Mouse (Mus musculus): ENCODE data around the gene Klrc1. TPM values are rescaled to one million over a fixed set of nuclear protein-coding genes. Genes with fewer than 3 reads are reported as not detected.

Klrc1 gene
- 1.1 to 4.0 TPM (median 2.2 TPM) in 4 replicates for total RNA-seq (2023; ENCODE audit: inconsistent age)

DNA sequence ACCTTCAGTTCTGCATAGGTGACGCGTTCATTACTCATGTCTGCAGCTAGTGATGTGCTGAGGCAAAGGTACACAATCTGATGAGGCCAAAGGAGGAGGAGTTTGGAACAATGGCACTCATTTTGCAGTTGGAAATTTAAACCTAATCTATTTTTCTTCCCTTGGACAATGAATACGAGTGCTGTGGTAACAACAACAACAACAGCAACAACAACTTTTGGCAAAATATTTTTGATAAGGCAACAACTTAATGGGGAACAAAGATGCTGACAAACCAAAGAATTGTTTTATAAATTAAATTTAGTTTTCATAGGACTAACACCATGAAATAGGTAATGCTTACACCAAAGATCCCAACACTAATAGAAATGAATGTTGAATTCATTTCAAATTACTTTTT lies at the start of gene Klrc1:
TSS of gene Klrc1 (minus strand) at position 101 of the 400 bp plus-strand sequence.

GRCm38 (mm10) chr6:129717032-129717431 lies 38.3 kb upstream of the Klrc1 start, which contains the start of gene Klri1:
Gene Klri1 (minus strand): TSS chr6:129717132.

DNA sequence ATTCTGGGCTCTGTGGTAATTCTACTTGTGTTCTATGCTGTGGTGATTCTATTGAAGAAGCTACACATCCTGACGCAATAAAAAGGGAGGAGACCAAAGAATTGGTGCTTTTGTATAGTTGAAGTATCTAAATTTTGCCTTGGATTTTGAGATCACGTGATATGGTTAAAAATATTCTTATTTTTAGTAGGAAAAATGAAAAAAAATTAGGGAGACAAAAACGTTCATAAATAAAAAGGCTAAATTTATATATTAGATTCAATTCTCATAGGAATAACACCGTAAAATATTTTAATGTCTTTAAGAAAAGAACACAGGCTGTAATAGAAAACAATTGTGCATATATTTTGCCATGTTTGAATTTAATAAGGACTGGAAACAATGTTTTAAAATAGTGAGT lies 18.2 kb downstream of the Klrc1 start, which contains the start of gene Klrc2:
TSS of gene Klrc2 (minus strand) at position 101 of the 400 bp plus-strand sequence.

DNA sequence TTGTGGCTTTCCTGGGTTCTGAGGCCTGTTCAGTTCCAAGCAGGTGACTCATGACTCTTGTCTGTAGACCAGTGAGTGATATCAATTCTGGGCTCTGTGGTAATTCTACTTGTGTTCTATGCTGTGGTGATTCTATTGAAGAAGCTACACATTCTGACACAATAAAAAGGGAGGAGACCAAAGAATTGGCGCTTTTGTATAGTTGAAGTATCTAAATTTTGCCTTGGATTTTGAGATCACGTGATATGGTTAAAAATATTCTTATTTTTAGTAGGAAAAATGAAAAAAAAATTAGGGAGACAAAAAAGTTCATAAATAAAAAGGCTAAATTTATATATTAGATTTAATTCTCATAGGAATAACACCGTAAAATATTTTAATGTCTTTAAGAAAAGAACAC lies 35.5 kb downstream of the Klrc1 start, which contains the start of gene Klrc3:
TSS of gene Klrc3 (minus strand) at position 101 of the 400 bp plus-strand sequence.

DNA sequence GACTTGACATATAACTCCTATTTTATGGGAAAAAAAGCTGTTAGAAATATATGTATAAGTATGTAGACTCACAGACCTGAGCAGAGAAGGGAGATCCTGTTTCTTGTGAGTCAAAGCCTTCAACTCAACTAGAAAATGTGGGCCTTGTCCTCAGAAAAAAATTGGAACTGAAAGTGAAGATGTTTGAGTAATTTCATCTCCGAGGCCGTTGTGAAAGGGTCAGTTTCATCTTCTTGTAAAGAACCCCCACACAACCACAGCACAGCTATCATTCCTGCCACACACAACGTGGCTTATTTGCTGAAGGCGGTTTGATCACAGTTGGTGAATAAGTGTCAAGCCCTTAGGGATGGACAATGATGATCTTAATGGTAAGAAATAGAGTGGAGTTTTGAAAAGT lies 55.0 kb downstream of the Klrc1 start, which contains the start of gene Klrk1:
TSS of gene Klrk1 (minus strand) at position 130 of the 400 bp plus-strand sequence.

Other genes with a start within 250 kb of the Klrc1 start
- gene Clec1a, start 227.0 kb downstream of the Klrc1 start, total RNA-seq (2023; ENCODE audit: inconsistent age): not detected in 4 replicates
- gene Olr1, start 171.8 kb downstream of the Klrc1 start, total RNA-seq (2023; ENCODE audit: inconsistent age): not detected in 4 replicates
- not detected in 4 replicates for gene Tmem52b, start 166.4 kb downstream of the Klrc1 start, total RNA-seq (2023; ENCODE audit: inconsistent age)
- gene Gabarapl1, start 145.8 kb downstream of the Klrc1 start, total RNA-seq (2023; ENCODE audit: inconsistent age): 13.7 to 15.0 TPM (median 14.4 TPM) in 4 replicates
- 0.45 to 1.9 TPM (median 0.99 TPM) in 3 of 4 replicates, not detected in the other for gene Klre1, start 101.1 kb downstream of the Klrc1 start, total RNA-seq (2023; ENCODE audit: inconsistent age)
- 1.8 to 2.4 TPM (median 2.1 TPM) in 4 replicates for gene Klrd1, start 87.2 kb downstream of the Klrc1 start, total RNA-seq (2023; ENCODE audit: inconsistent age)
- 1.00 to 2.0 TPM (median 1.3 TPM) in 4 replicates for gene Klrk1, start 55.1 kb downstream of the Klrc1 start, total RNA-seq (2023; ENCODE audit: inconsistent age)
- gene Klrc3, start 35.6 kb downstream of the Klrc1 start, total RNA-seq (2023; ENCODE audit: inconsistent age): not detected in 4 replicates
- gene Klrc2, start 18.3 kb downstream of the Klrc1 start, total RNA-seq (2023; ENCODE audit: inconsistent age): 0.35 to 0.90 TPM (median 0.58 TPM) in 4 replicates
- 0.66 to 1.1 TPM (median 0.83 TPM) in 3 of 4 replicates, not detected in the other for gene Klri1, start 38.2 kb upstream of the Klrc1 start, total RNA-seq (2023; ENCODE audit: inconsistent age)
- gene Klri2, start 61.5 kb upstream of the Klrc1 start, total RNA-seq (2023; ENCODE audit: inconsistent age): 0.12 to 0.48 TPM (median 0.27 TPM) in 4 replicates
- gene Gm156, start 105.3 kb upstream of the Klrc1 start, total RNA-seq (2023; ENCODE audit: inconsistent age): not detected in 4 replicates
- gene Gm17631, start 183.7 kb upstream of the Klrc1 start, total RNA-seq (2023; ENCODE audit: inconsistent age): not detected in 4 replicates
- gene Klra17, start 197.7 kb upstream of the Klrc1 start, total RNA-seq (2023; ENCODE audit: inconsistent age): not detected in 4 replicates
- not detected in 4 replicates for gene Klra5, start 238.7 kb upstream of the Klrc1 start, total RNA-seq (2023; ENCODE audit: inconsistent age)